Mouse (Mus musculus): ENCODE data around the gene Tbxas1.
A peak's percentile ranks its signal among the peaks of the same experiment; 100 is the strongest.

The Tbxas1 gene

GRCm38 (mm10) chr6:39050836-39051235, 175.6 kb downstream of the Tbxas1 start:
- no peak for DNase-seq (ENCODE audit: low read depth, low spot score)

- DNase-seq (ENCODE audit: low read depth, low spot score) = no peak
Observed at GRCm38 (mm10) chr6:39051799-39052556, 176.8 kb downstream of the Tbxas1 start.

GRCm38 (mm10) chr6:39052636-39053035, 177.4 kb downstream of the Tbxas1 start:
- DNase-seq (ENCODE audit: low read depth, low spot score) = peak; percentile 54

GRCm38 (mm10) chr6:39054206-39054864, 179.1 kb downstream of the Tbxas1 start:
- no peak for DNase-seq (ENCODE audit: low read depth, low spot score)

GRCm38 (mm10) chr6:39054878-39055508, 179.8 kb downstream of the Tbxas1 start:
- no peak for DNase-seq (ENCODE audit: low read depth, low spot score)

GRCm38 (mm10) chr6:39055831-39056261, 180.6 kb downstream of the Tbxas1 start:
- peak; percentile 72 for DNase-seq (ENCODE audit: low read depth, low spot score)

- DNase-seq (ENCODE audit: low read depth, low spot score) = no peak
Observed at GRCm38 (mm10) chr6:39057161-39057560, 182.0 kb downstream of the Tbxas1 start.

- no peak for DNase-seq (ENCODE audit: low read depth, low spot score)
Observed at GRCm38 (mm10) chr6:39058389-39058788, 183.2 kb downstream of the Tbxas1 start.

GRCm38 (mm10) chr6:39058936-39059335, 183.7 kb downstream of the Tbxas1 start:
- DNase-seq (ENCODE audit: low read depth, low spot score) = no peak

GRCm38 (mm10) chr6:39059547-39060497, 184.6 kb downstream of the Tbxas1 start:
- no peak for DNase-seq (ENCODE audit: low read depth, low spot score)

- no peak for DNase-seq (ENCODE audit: low read depth, low spot score)
Observed at GRCm38 (mm10) chr6:39061180-39061579, 186.0 kb downstream of the Tbxas1 start.

GRCm38 (mm10) chr6:39063541-39063940, 188.3 kb downstream of the Tbxas1 start:
- DNase-seq (ENCODE audit: low read depth, low spot score) = no peak

- DNase-seq (ENCODE audit: low read depth, low spot score) = peak; percentile 58
Observed at GRCm38 (mm10) chr6:39066935-39067578, 191.9 kb downstream of the Tbxas1 start.

GRCm38 (mm10) chr6:39072664-39073063, 197.5 kb downstream of the Tbxas1 start:
- no peak for DNase-seq (ENCODE audit: low read depth, low spot score)

- DNase-seq (ENCODE audit: low read depth, low spot score) = no peak
Observed at GRCm38 (mm10) chr6:39074186-39074585, 199.0 kb downstream of the Tbxas1 start.

GRCm38 (mm10) chr6:39076498-39076897, 201.3 kb downstream of the Tbxas1 start:
- DNase-seq (ENCODE audit: low read depth, low spot score) = no peak

GRCm38 (mm10) chr6:39104631-39105030, 229.4 kb downstream of the Tbxas1 start:
- DNase-seq (ENCODE audit: low read depth, low spot score) = no peak

GRCm38 (mm10) chr6:39106812-39107211, 231.6 kb downstream of the Tbxas1 start:
- no peak for DNase-seq (ENCODE audit: low read depth, low spot score)

GRCm38 (mm10) chr6:39112701-39113100, 237.5 kb downstream of the Tbxas1 start:
- DNase-seq (ENCODE audit: low read depth, low spot score) = no peak

GRCm38 (mm10) chr6:39113141-39113540, 237.9 kb downstream of the Tbxas1 start:
- DNase-seq (ENCODE audit: low read depth, low spot score) = no peak

GRCm38 (mm10) chr6:39115438-39115837, 240.2 kb downstream of the Tbxas1 start:
- DNase-seq (ENCODE audit: low read depth, low spot score) = no peak
